Mouse (Mus musculus) intestine, postnatal 0 days (tissue): ENCODE measurements at regions not wholly inside any gene's neighbourhood (a gene's known extent, or its start where the extent isn't known, plus 50 kb on each side); places are given as distances from the start of the nearest gene placed in this dataset.

Experiments used
- ATAC-seq: fragments of 200-750 bp; cut with Nextera tagmentation; 2 replicates; pipeline ENCODE4 v1.8.0; 2017; ENCODE audit warnings: mild to moderate bottlenecking, moderate TSS enrichment, moderate library complexity
- H3K27ac ChIP-seq: fragments of 300-500 bp; sonication (generic); 2 replicates; pipeline ENCODE4 v1.5.1; 2014; ENCODE audit warnings: mild to moderate bottlenecking, low read depth, low read length, moderate library complexity
- H3K27me3 ChIP-seq: fragments of 300-500 bp; sonication (generic); replicated peaks from 2 replicates; pipeline ENCODE4 v1.6.1; 2014; ENCODE audit warnings: low read length, mixed read lengths; ENCODE audit not compliant: control insufficient read depth, insufficient read depth
- H3K36me3 ChIP-seq: fragments of 300-500 bp; sonication (generic); 2 replicates; pipeline ENCODE4 v1.6.1; 2014; ENCODE audit warnings: mild to moderate bottlenecking, moderate library complexity; ENCODE audit not compliant: control insufficient read depth, insufficient read depth
- H3K4me1 ChIP-seq: fragments of 300-500 bp; sonication (generic); replicated peaks from 2 replicates; pipeline ENCODE4 v1.6.1; 2014; ENCODE audit warnings: antibody characterized with exemption, low read length, mixed read lengths; ENCODE audit not compliant: control insufficient read depth, insufficient read depth
- H3K4me2 ChIP-seq: fragments of 300-500 bp; sonication (generic); replicated peaks from 2 replicates; pipeline ENCODE4 v1.6.1; 2014; ENCODE audit warnings: low read depth, mild to moderate bottlenecking, moderate library complexity
- H3K4me3 ChIP-seq: fragments of 300-500 bp; sonication (generic); 2 replicates; pipeline ENCODE4 v1.5.1; 2014; ENCODE audit warnings: low read depth, low read length
- H3K9ac ChIP-seq: fragments of 300-500 bp; sonication (generic); 2 replicates; pipeline ENCODE4 v1.6.1; 2014; ENCODE audit warnings: mild to moderate bottlenecking, low read depth, low read length
- H3K9me3 ChIP-seq: fragments of 300-500 bp; sonication (generic); 2 replicates; pipeline ENCODE4 v1.6.1; 2016; ENCODE audit warnings: mixed run types; ENCODE audit not compliant: control insufficient read depth
- CTCF ChIP-seq: sonication (generic); IDR thresholded peaks from 2 replicates; pipeline ENCODE4 v1.5.1; 2016; ENCODE audit warnings: low read depth, mild to moderate bottlenecking, control low read depth, antibody characterized with exemption, moderate library complexity
- whole genome bisulfite sequencing: fragments of 180-500 bp; shearing (Covaris S2); extraction: QIAGEN DNeasy Blood & Tissue Kit; methylation state at CpG from one replicate; pipeline ENCODE4 v1.1.7; 2014; 5-methylcytosine and 5-hydroxymethylcytosine counted together

DNA sequence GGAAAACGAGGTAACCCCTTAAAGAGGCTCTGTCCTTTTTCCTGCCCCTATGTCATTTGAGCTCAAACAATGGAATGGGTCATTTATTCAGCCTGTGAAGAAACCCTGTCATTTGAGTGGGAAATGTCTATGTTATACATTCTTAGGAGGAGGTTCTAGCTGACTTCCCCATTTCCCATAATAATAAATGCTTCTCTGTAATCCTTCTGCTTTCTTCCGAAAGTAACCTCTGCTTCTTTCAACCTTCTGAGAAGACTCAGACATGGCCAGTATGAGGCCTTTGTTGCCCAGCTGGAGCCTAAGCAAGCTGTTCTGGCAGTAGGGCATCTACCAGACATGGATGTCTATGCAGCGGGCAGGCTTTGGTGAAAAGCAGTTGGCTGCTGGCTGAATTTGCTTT lies 150.2 kb upstream of the Pik3r1 start:
- Histone ChIP-seq H3K27ac (no peak overlapping the region; the same call in 1 of the 2 replicates), H3K27me3 (no peaks in the 10 kb centered on the region), H3K4me2 (no peak overlapping the region), H3K4me3 (no peak overlapping the region), H3K36me3 (no peaks in the 10 kb centered on the region), H3K9ac (no peak overlapping the region), H3K4me1 (peaks cover 11% of the 10 kb centered on the region; the same call in 1 of the 2 replicates), H3K9me3 (no peaks in the 10 kb centered on the region)
- TF ChIP-seq CTCF = no peak
- 87% methylated on average over 3 of the region's 3 CpGs for WGBS
- ATAC-seq = no peak

DNA sequence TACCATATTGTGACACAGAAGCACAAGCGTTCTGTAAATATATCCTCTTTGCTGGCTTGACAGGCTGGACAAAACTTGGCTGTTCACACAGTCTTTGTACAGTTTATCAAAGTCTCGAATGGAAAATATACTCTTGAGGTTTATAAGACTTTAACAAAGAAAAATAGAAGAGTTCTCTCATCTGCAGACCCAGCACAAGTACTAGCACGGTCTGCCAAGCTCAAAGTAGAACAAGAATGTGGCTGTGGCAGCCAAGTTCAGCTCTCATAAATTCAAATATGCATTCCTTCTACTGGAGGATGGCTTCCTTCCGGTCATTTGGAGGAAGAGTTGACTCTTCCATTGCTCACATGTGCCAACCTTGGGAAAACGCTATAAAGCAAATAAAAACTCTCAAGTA lies 151.2 kb upstream of the Pik3r1 start:
- no peaks in the 10 kb centered on the region for H3K27me3 ChIP-seq
- peaks cover 11% of the 10 kb centered on the region; the same call in 1 of the 2 replicates for H3K4me1 ChIP-seq
- no peak for ATAC-seq
- H3K4me2 ChIP-seq = no peak overlapping the region
- TF ChIP-seq CTCF = no peak
- no peak overlapping the region for H3K27ac ChIP-seq
- no peaks in the 10 kb centered on the region for H3K36me3 ChIP-seq
- no peak overlapping the region for H3K9ac ChIP-seq
- WGBS = 66% methylated on average over 5 of the region's 5 CpGs
- H3K9me3 ChIP-seq = no peaks in the 10 kb centered on the region
- no peak overlapping the region for H3K4me3 ChIP-seq

DNA sequence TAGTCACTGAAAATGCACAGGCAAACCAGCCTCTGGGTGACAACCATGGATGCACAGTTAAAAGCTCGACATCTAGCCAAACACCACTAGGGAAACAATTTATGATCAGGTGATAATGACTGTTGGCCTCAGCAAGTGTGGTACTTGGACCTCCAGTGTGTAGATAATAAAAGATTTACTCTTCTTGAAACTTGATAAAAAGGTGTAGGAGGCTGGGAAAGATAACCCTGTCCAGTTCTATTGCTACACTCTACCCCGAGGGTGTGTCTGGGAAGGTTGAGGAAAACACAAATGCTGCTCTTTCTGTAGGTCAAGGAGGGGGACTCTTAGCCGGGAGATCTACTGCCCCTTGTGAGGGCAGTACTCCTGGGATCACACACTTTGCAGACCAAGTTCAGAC lies 152.4 kb upstream of the Pik3r1 start:
- Histone ChIP-seq H3K9ac (no peak overlapping the region), H3K4me1 (peaks cover 6% of the 10 kb centered on the region; the same call in 1 of the 2 replicates), H3K27me3 (no peaks in the 10 kb centered on the region), H3K9me3 (no peaks in the 10 kb centered on the region), H3K36me3 (no peaks in the 10 kb centered on the region), H3K27ac (no peak overlapping the region), H3K4me3 (no peak overlapping the region), H3K4me2 (no peak overlapping the region)
- 45% methylated on average over 3 of the region's 3 CpGs for WGBS
- ATAC-seq = no peak
- no peak for TF ChIP-seq CTCF

DNA sequence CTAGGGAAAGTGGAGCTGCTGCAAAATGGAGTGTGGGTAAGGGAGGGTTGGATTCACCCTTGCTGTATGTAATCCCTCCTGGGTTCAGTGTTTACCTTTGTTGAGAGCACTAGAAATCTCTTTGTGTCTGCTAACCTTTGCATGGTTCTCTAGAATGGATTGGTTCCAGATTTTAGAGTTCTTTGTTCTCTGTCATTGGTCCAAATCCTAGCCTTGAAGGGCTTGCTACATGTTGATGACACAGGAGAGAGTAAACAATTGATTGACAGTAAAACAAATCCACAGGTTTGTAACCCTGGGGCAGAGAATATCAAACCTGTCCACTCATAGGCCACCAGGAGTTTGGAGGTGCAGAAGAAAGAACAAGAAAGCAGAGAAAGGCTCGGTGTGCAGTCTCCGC lies 156.6 kb upstream of the Pik3r1 start:
- no peaks in the 10 kb centered on the region for H3K4me1 ChIP-seq
- H3K4me2 ChIP-seq = no peak overlapping the region
- 94% methylated on average over 2 of the region's 2 CpGs for WGBS
- H3K4me3 ChIP-seq = no peak overlapping the region
- no peak overlapping the region for H3K27ac ChIP-seq
- TF ChIP-seq CTCF = no peak
- no peaks in the 10 kb centered on the region for H3K36me3 ChIP-seq
- H3K27me3 ChIP-seq = no peaks in the 10 kb centered on the region
- no peak for ATAC-seq
- H3K9ac ChIP-seq = no peak overlapping the region
- H3K9me3 ChIP-seq = no peaks in the 10 kb centered on the region

- H3K4me3 ChIP-seq = no peak overlapping the region
- H3K27ac ChIP-seq = no peak overlapping the region
- 55% methylated on average over 4 of the region's 4 CpGs for WGBS
- 0 out of 2 replicates have a peak, but pooled peaks cover 5% of the 10 kb centered on the region for H3K4me1 ChIP-seq
- H3K36me3 ChIP-seq = no peaks in the 10 kb centered on the region
- ATAC-seq = peak; percentile 85
- no peak for TF ChIP-seq CTCF
- no peak overlapping the region for H3K4me2 ChIP-seq
- H3K9me3 ChIP-seq = no peaks in the 10 kb centered on the region
- no peak overlapping the region for H3K9ac ChIP-seq
- H3K27me3 ChIP-seq = no peaks in the 10 kb centered on the region
These were observed 163.2 kb upstream of the Pik3r1 start for GRCm38 (mm10) chr13:101931264-101931663.

DNA sequence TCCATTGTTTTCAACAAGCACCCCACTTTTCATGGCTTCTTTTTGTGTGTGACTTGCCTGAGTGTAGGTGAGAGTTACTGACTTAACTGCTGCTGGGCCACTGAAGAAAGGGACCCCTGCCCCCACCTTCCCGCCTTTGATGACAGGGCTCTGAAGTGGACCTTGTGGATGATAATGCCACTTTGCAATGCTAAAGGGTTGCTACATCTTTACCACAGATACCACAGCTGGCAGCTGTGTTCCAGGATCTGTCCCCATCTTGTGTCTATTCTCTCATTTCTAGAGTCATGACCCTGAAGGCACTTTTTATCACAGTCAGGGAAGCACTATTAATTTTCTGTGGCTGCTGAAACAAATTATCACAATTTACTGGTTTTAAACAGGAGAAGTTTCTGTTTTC lies 163.9 kb upstream of the Pik3r1 start:
- ATAC-seq = no peak
- H3K27me3 ChIP-seq = no peaks in the 10 kb centered on the region
- 91% methylated on average over 1 of the region's 1 CpGs for WGBS
- H3K9ac ChIP-seq = no peak overlapping the region
- no peak overlapping the region for H3K27ac ChIP-seq
- no peaks in the 10 kb centered on the region for H3K9me3 ChIP-seq
- no peaks in the 10 kb centered on the region for H3K36me3 ChIP-seq
- H3K4me1 ChIP-seq = 0 out of 2 replicates have a peak, but pooled peaks cover 5% of the 10 kb centered on the region
- TF ChIP-seq CTCF = no peak
- no peak overlapping the region for H3K4me3 ChIP-seq
- H3K4me2 ChIP-seq = no peak overlapping the region

DNA sequence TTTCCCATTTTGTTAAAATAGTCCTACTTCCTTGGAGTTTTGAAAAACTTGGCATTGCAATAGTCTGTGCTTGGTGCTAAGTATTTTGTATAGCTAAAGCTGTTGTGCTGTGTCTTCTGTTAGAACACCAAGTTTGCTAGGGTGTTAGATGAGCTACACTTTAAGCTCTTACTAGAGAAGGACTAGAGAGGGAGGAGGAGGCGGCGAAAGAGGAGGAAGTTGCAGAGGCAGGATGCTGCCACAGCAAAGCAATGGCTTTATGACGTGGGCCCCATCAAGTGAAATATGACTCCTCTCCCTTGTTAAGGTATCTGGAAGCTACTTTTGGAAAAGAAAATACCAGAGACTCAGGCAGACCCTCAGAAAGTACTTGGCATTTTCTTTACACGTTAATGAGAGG lies 167.8 kb upstream of the Pik3r1 start:
- no peak overlapping the region for H3K27ac ChIP-seq
- no peaks in the 10 kb centered on the region for H3K9me3 ChIP-seq
- 0 out of 2 replicates have a peak, but pooled peaks cover 5% of the 10 kb centered on the region for H3K4me1 ChIP-seq
- no peak for TF ChIP-seq CTCF
- H3K27me3 ChIP-seq = no peaks in the 10 kb centered on the region
- H3K4me3 ChIP-seq = no peak overlapping the region
- H3K36me3 ChIP-seq = no peaks in the 10 kb centered on the region
- no peak for ATAC-seq
- no peak overlapping the region for H3K9ac ChIP-seq
- WGBS = 40% methylated on average over 4 of the region's 4 CpGs
- H3K4me2 ChIP-seq = no peak overlapping the region
